Mouse (Mus musculus): ENCODE measurements at regions not wholly inside any gene's neighbourhood (a gene's known extent, or its start where the extent isn't known, plus 50 kb on each side); places are given as distances from the start of the nearest gene placed in this dataset.

- TF ChIP-seq GATA1 (IDR thresholded peaks at IDR 0.05; ENCODE audit: low read length), result no peak
- no peak for TF ChIP-seq TAL1 (IDR thresholded peaks at IDR 0.05; ENCODE audit: low read length)
Observed at GRCm38 (mm10) chr10:26570468-26570867, 182.8 kb upstream of the Arhgap18 start.
